Mouse (Mus musculus) inflammation-experienced regulatory T-cells, adult 6 months (primary cell): Measurements from ENCODE around the gene Gpc5. TPM values are rescaled to one million over a fixed set of nuclear protein-coding genes. Genes with fewer than 3 reads are reported as not detected.

Experiments
- ATAC-seq: one replicate; pipeline ENCODE4 v1.8.0; 2017
- polyA plus RNA-seq, 3 experiments: library from polyadenylated mRNA; unstranded; fragments of 100-300 nt; shearing (Covaris generic); gene quantifications; one replicate each; pipeline ENCODE4 v1.2.1; 2017

Gpc5 gene
- polyA plus RNA-seq, 3 experiments from 2014 or later, result not detected

DNA sequence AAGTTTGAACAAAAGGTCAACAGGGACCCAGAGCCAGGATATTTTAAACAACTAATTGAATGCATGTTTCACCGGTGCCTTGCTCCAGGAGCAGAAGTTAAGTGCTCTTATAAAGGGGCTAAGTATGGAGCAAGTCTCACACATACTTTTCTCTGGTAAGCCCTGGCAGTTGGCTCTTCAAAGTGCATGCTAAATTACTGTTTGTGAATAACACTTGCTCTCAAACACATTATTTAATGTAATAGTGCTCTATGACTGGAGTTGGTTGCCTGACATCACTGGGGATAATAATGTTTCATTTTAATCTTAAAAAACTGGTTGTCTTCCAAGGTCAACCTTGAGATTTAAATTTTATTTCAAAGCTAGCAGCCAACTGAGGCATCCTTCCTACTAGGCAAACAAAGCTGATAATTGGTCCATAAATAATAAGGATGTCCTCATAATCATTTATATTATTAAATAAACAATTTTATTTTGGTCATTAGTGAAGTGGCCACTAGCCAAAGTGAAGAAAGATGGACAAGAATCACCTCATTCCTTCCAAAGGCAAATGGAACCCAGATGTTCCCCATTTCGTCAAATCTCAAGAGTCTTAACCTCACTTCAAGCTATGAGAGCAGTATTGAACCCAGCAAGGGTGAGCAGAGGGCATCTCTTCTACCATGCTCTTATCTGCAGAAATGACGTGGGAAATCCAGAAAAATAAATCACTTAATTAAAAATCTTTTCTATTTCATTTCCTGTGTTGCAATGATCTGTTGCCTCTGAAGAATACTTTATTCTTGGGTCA lies 488.6 kb downstream of the Gpc5 start:
- no peak for ATAC-seq

- no peak for ATAC-seq
These were observed 489.2 kb downstream of the Gpc5 start for GRCm38 (mm10) chr14:115581256-115581633.

- ATAC-seq, result no peak
These were observed 508.4 kb downstream of the Gpc5 start for GRCm38 (mm10) chr14:115600259-115601029.

GRCm38 (mm10) chr14:115614154-115614553 lies 522.1 kb downstream of the Gpc5 start:
- ATAC-seq, result no peak

- ATAC-seq, result no peak
These were observed 524.3 kb downstream of the Gpc5 start for GRCm38 (mm10) chr14:115616305-115616704.

- no peak for ATAC-seq
These were observed 524.8 kb downstream of the Gpc5 start for GRCm38 (mm10) chr14:115616846-115617245.

GRCm38 (mm10) chr14:115620473-115620872 lies 528.5 kb downstream of the Gpc5 start:
- ATAC-seq, result no peak

GRCm38 (mm10) chr14:115631160-115631898 lies 539.3 kb downstream of the Gpc5 start:
- no peak for ATAC-seq

GRCm38 (mm10) chr14:115633311-115633710 lies 541.3 kb downstream of the Gpc5 start:
- ATAC-seq, result no peak

DNA sequence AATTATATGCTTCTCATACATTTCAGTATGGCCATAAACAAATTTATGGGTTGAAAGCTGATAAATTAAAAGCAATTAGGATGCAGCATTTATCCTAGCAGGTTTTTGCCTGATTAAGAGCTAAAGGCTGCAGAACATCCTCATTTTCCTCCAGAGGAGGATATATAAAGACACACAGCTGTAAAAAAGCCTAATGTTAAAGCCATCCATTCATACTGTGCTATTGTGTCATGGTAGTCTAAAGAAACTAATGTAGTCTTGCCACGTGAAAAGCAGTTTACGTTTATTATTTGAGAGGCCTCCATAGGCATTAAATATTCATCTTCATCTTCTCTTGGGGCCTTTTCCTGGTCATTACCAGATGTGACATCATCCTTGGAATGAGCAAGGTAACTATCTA lies 587.9 kb downstream of the Gpc5 start:
- no peak for ATAC-seq

- ATAC-seq, result no peak
These were observed 654.0 kb downstream of the Gpc5 start for GRCm38 (mm10) chr14:115746013-115746412.

DNA sequence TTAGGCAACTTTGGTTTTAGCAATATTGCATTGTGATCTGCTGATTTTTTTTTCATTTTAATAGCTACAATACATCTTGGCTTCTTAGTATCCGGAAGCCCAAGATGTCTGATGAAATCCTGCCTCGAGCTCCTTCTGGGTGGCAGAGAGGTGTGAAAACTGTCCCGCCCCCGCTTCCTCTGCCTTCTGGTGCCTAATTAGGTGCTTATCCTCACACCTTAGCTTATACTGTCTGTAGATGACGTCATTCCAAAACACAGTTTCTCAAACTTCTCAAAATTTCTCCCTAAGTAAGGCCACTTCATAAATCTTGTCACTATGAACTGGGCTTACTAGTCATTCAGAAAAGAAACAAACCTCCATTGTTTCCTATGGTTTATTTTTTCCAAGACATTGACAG lies 668.2 kb downstream of the Gpc5 start:
- no peak for ATAC-seq

GRCm38 (mm10) chr14:115779382-115780177 lies 687.6 kb downstream of the Gpc5 start:
- no peak for ATAC-seq

DNA sequence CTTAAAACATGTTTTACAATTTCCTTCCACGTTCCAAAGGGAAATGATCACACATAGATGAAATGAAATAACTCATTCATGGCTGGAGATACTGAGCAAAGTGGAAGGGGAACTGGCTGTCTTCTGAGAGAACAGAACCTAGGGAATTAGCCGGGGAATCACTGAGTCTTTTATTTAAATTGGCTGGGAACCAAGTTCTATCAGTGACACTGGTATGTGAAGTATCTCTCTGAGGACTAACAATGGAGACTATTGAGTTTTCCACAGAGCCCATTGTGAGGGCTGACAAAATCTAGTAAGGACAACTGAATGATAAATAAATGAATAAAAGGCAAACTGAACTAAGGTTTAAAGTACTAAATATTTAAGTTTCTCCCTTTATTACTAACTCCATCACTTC lies 712.7 kb downstream of the Gpc5 start:
- ATAC-seq, result no peak

GRCm38 (mm10) chr14:115819021-115819420 lies 727.0 kb downstream of the Gpc5 start:
- no peak for ATAC-seq

DNA sequence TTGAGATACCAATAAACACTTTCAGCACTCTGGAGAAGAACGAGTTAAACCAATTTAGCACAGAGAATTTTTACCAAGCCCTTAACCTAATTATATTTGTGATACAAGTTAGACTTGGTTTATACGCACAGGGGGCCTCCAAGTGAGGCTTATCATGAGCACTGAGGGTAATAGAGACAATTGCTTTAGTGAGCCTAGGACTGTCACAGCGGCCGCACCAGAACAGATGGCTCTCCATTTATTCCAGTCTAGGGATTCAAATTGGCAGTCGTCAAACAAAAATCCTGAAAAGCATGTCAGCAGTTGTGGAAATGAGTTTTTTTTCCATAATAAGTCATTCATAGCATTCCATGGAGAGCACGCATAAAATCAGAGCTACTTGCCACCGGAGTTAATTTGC lies 729.6 kb downstream of the Gpc5 start:
- no peak for ATAC-seq

- no peak for ATAC-seq
These were observed 738.5 kb downstream of the Gpc5 start for GRCm38 (mm10) chr14:115830485-115830884.

GRCm38 (mm10) chr14:115831219-115831755 lies 739.3 kb downstream of the Gpc5 start:
- ATAC-seq, result no peak

- no peak for ATAC-seq
These were observed 740.0 kb downstream of the Gpc5 start for GRCm38 (mm10) chr14:115831854-115832625.

DNA sequence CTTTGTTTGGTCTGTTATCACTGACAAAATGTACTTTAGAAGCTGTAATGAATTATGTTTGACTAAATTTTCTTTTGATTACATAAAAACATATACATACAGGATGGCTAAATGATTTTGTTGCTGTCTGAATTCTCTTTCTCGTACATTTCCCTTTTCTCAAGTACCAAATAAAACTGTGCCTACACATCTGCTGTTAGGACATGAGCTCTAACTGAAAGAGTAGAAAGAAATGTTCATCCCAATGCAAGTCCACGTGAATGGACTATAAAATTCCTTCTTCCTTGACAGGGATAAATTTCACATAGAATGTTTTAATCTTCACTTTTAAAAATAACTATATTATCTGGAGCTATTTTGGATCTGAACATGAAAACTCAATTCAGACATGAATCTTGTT lies 751.8 kb downstream of the Gpc5 start:
- ATAC-seq, result no peak

- no peak for ATAC-seq
These were observed 752.9 kb downstream of the Gpc5 start for GRCm38 (mm10) chr14:115844773-115845427.
